8 mouse cellular contexts compared by ENCODE assay signal in the genomic region with DNA sequence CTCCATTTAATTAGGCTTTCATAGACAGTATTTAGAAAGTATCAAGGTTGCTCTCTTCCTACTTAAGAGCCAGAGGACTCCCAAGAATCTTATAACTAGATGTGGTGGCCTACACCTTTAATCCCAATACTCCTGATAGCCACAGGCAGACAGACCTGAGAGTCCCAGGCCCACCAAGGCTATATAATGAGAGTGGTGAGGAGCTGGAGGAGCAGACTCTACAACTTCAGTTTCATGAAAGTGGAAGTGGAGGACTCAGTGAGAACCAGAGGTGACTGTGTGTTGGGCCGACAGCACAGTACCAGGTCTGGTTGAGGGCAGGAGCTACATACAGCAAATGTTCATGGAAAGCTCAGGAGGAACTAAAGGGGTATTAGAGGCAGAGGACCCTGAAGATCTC. TPM values are rescaled to one million over a fixed set of nuclear protein-coding genes. Genes with fewer than 3 reads are reported as not detected.
DNase-seq lines count a peak whose midpoint lies in the region; ATAC-seq and TF ChIP-seq lines count a peak whose summit lies in the region.

No protein-coding gene starts in this region.

- no peaks in the 10 kb centered on the region for H3K27me3 ChIP-seq in kidney, postnatal 0 days (ENCODE audit: insufficient read depth, low read length)
- H3K27me3 ChIP-seq in embryonic facial prominence, embryonic 15.5 days = no peaks in the 10 kb centered on the region
- no peaks in the 10 kb centered on the region for H3K27me3 ChIP-seq in intestine, embryonic 14.5 days (replicated peaks; ENCODE audit: control insufficient read depth, insufficient read depth, low read length)

- H3K9ac ChIP-seq in kidney, postnatal 0 days (ENCODE audit: low read depth, low read length) = no peak overlapping the region
- H3K9ac ChIP-seq in embryonic facial prominence, embryonic 15.5 days = no peak overlapping the region
- H3K9ac ChIP-seq in intestine, embryonic 14.5 days (ENCODE audit: low read length) = no peak overlapping the region

- 0 out of 2 replicates have a peak, but pooled peaks cover 2% of the 10 kb centered on the region for H3K4me1 ChIP-seq in kidney, postnatal 0 days (replicated peaks; ENCODE audit: insufficient read depth, low read length)
- peaks cover 13% of the 10 kb centered on the region for H3K4me1 ChIP-seq in embryonic facial prominence, embryonic 15.5 days
- peaks cover 10% of the 10 kb centered on the region for H3K4me1 ChIP-seq in intestine, embryonic 14.5 days (replicated peaks; ENCODE audit: control insufficient read depth, insufficient read depth, low read length)

- ATAC-seq in kidney, postnatal 0 days (replicated peaks; ENCODE audit: low FRiP score, low read depth) = peak; percentile 4; the same call in 1 of the 2 replicates
- no peak for ATAC-seq in embryonic facial prominence, embryonic 15.5 days (ENCODE audit: insufficient number of reproducible peaks, low FRiP score, low TSS enrichment, low read depth)
- ATAC-seq in intestine, embryonic 14.5 days (replicated peaks; ENCODE audit: low FRiP score, low TSS enrichment, low read depth) = peak; percentile 9; the same call in 1 of the 2 replicates

- no peak for DNase-seq in kidney, postnatal 0 days (ENCODE audit: low spot score)
- no peak for DNase-seq in kidney, adult 18-20 months
- DNase-seq in intestine, embryonic 14.5 days (ENCODE audit: low spot score) = peak; percentile 54
- peak; percentile 15 for DNase-seq in neural tube, embryonic 10.5 days (ENCODE audit: extremely low spot score, low spot score)
- DNase-seq in thymus, adult 18-20 months = no peak
- DNase-seq in spleen, adult 12 weeks (ENCODE audit: low spot score) = no peak
- DNase-seq in left cerebral cortex, adult 8-10 months (ENCODE audit: low spot score in 2 of 2) = no peak

- 96% methylated on average over 1 of the region's 1 CpGs for WGBS in kidney, postnatal 0 days
- WGBS in embryonic facial prominence, embryonic 15.5 days = 92% methylated on average over 1 of the region's 1 CpGs
- 95% methylated on average over 1 of the region's 1 CpGs for WGBS in intestine, embryonic 14.5 days

- TF ChIP-seq CTCF in kidney, postnatal 0 days (IDR thresholded peaks at IDR 0.05; ENCODE audit: low read depth) = no peak

- no peaks in the 10 kb centered on the region for H3K36me3 ChIP-seq in kidney, postnatal 0 days (ENCODE audit: insufficient read depth, low read length)
- peaks cover 3% of the 10 kb centered on the region; the same call in 1 of the 2 replicates for H3K36me3 ChIP-seq in embryonic facial prominence, embryonic 15.5 days
- peaks cover 11% of the 10 kb centered on the region for H3K36me3 ChIP-seq in intestine, embryonic 14.5 days (ENCODE audit: control insufficient read depth, insufficient read depth, low read length)

- peak overlapping the region; percentile 49 for H3K4me2 ChIP-seq in kidney, postnatal 0 days (ENCODE audit: low read length)
- peak overlapping the region; percentile 77 for H3K4me2 ChIP-seq in embryonic facial prominence, embryonic 15.5 days (replicated peaks)
- peak overlapping the region; percentile 47 for H3K4me2 ChIP-seq in intestine, embryonic 14.5 days (ENCODE audit: low read length)

- no peak overlapping the region for H3K27ac ChIP-seq in kidney, postnatal 0 days
- no peak overlapping the region for H3K27ac ChIP-seq in embryonic facial prominence, embryonic 15.5 days (replicated peaks)
- H3K27ac ChIP-seq in intestine, embryonic 14.5 days (ENCODE audit: low read depth) = no peak overlapping the region

- H3K4me3 ChIP-seq in kidney, postnatal 0 days (replicated peaks; ENCODE audit: low read depth, low read length) = peak overlapping the region; percentile 93
- peak overlapping the region; percentile 80 for H3K4me3 ChIP-seq in embryonic facial prominence, embryonic 15.5 days (replicated peaks)
- H3K4me3 ChIP-seq in intestine, embryonic 14.5 days (ENCODE audit: low read depth, low read length) = peak overlapping the region; percentile 90

- H3K9me3 ChIP-seq in kidney, postnatal 0 days (replicated peaks; ENCODE audit: low read length) = no peaks in the 10 kb centered on the region
- H3K9me3 ChIP-seq in embryonic facial prominence, embryonic 15.5 days (replicated peaks) = no peaks in the 10 kb centered on the region
- H3K9me3 ChIP-seq in intestine, embryonic 14.5 days (ENCODE audit: control insufficient read depth, low read length) = no peaks in the 10 kb centered on the region

RNA-seq across cellular contexts. Expression of gene Cfap36, which starts 0.5 kb away (rescaled TPM):
- 70.0 and 74.4 TPM in 2 replicates for polyA plus RNA-seq in kidney, postnatal 0 days (2015; fragmentation: Nextera tagmentation; extraction: Ambion mirVana)
- 62.1 and 76.8 TPM in 2 replicates for polyA plus RNA-seq in embryonic facial prominence, embryonic 15.5 days (2015; fragmentation: Nextera tagmentation; extraction: Ambion mirVana)
- 38.9 and 41.9 TPM in 2 replicates for polyA plus RNA-seq in intestine, embryonic 14.5 days (2014; fragmentation: Nextera tagmentation; extraction: Ambion mirVana)
- 100 to 1,000 TPM; 119 to 125 (median 120) TPM for total RNA-seq in left cerebral cortex, adult 8-10 months (2022)

Comparison
In these comparisons a context has a peak if more than half of its experiments do, and no peak if none do; other contexts are left out.
1. DNase-seq: peak in intestine, embryonic 14.5 days (single experiment) and neural tube, embryonic 10.5 days (single experiment); none in kidney, postnatal 0 days (single experiment), kidney, adult 18-20 months (single experiment), thymus, adult 18-20 months (0 of 2), spleen, adult 12 weeks (single experiment) and left cerebral cortex, adult 8-10 months (0 of 2).
2. Peak in every context shown above with its lines, with median percentiles within 50 percentile points of each other: H3K4me2 ChIP-seq and H3K4me3 ChIP-seq.